Mouse (Mus musculus) neural tube, embryonic 11.5 days (tissue): ENCODE data around the gene Zeb2. TPM values are rescaled to one million over a fixed set of nuclear protein-coding genes. Genes with fewer than 3 reads are reported as not detected.

ENCODE experiments used
- ATAC-seq: fragments of 200-750 bp; cut with Nextera tagmentation; 2 replicates; pipeline ENCODE4 v1.8.0; 2017; ENCODE audit warnings: moderate number of reproducible peaks, mild to moderate bottlenecking, moderate TSS enrichment, moderate library complexity; ENCODE audit not compliant: insufficient read depth, low FRiP score, low TSS enrichment
- DNase-seq: peaks from one replicate; pipeline ENCODE4 v3.0.0-alpha.2; 2015; ENCODE audit warnings: low spot score
- H3K27ac ChIP-seq: fragments of 300-500 bp; sonication (generic); 2 replicates; pipeline ENCODE4 v1.5.1; 2014; ENCODE audit warnings: low read depth, mild to moderate bottlenecking, low read length
- H3K27me3 ChIP-seq: fragments of 300-500 bp; sonication (generic); 2 replicates; pipeline ENCODE4 v1.6.1; 2014; ENCODE audit warnings: mild to moderate bottlenecking, low read length, mixed read lengths; ENCODE audit not compliant: control insufficient read depth, insufficient read depth
- H3K36me3 ChIP-seq: fragments of 300-500 bp; sonication (generic); 2 replicates; pipeline ENCODE4 v1.6.1; 2014; ENCODE audit warnings: mild to moderate bottlenecking, low read length, moderate library complexity, mixed read lengths; ENCODE audit not compliant: control insufficient read depth, insufficient read depth
- H3K4me1 ChIP-seq: fragments of 300-500 bp; sonication (generic); 2 replicates; pipeline ENCODE4 v1.6.1; 2014; ENCODE audit warnings: low read length, mixed read lengths; ENCODE audit not compliant: control insufficient read depth, insufficient read depth
- H3K4me2 ChIP-seq: fragments of 300-500 bp; sonication (generic); 2 replicates; pipeline ENCODE4 v1.6.1; 2014; ENCODE audit warnings: low read depth, mild to moderate bottlenecking, moderate library complexity
- H3K4me3 ChIP-seq: fragments of 300-500 bp; sonication (generic); 2 replicates; pipeline ENCODE4 v1.5.1; 2014; ENCODE audit warnings: low read depth, low read length
- H3K9ac ChIP-seq: fragments of 300-500 bp; sonication (generic); 2 replicates; pipeline ENCODE4 v1.6.1; 2014; ENCODE audit warnings: mild to moderate bottlenecking, low read length
- H3K9me3 ChIP-seq: fragments of 300-500 bp; sonication (generic); 2 replicates; pipeline ENCODE4 v1.6.1; 2016; ENCODE audit warnings: low read length; ENCODE audit not compliant: control insufficient read depth
- WGBS: fragments of 180-500 bp; shearing (Covaris S2); extraction: QIAGEN DNeasy Blood & Tissue Kit; methylation state at CpG from one replicate; pipeline ENCODE4 v1.1.7; 2014; 5-methylcytosine and 5-hydroxymethylcytosine counted together
- polyA plus RNA-seq: library from polyadenylated mRNA; unstranded; fragments of >200 nt; fragmentation: Nextera tagmentation; extraction: Ambion mirVana; gene quantifications from 2 replicates; pipeline ENCODE4 v1.2.1, GENCODE M21; 2014

Zeb2 gene
- polyA plus RNA-seq, 1 experiment from 2014 or later: 55.9 TPM

- no peak overlapping the region for H3K9ac ChIP-seq
- H3K4me3 ChIP-seq: no peak overlapping the region
- H3K36me3 ChIP-seq: no peaks in the 10 kb centered on the region
- ATAC-seq (0 out of 2 replicates have a peak, but pooled peaks have one; percentile 27), DNase-seq (no peak)
- H3K27me3 ChIP-seq: no peaks in the 10 kb centered on the region
- no peaks in the 10 kb centered on the region for H3K9me3 ChIP-seq
- 0 out of 2 replicates have a peak overlapping the region, but pooled peaks have one; percentile 51 for H3K27ac ChIP-seq
- WGBS: 34% methylated on average over 10 of the region's 10 CpGs
- peaks cover 38% of the 10 kb centered on the region for H3K4me1 ChIP-seq
- no peak overlapping the region for H3K4me2 ChIP-seq
Measured at GRCm38 (mm10) chr2:45096638-45097247, 20.5 kb downstream of the Zeb2 start.

GRCm38 (mm10) chr2:45095825-45096224 lies 21.4 kb downstream of the Zeb2 start:
- Histone ChIP-seq H3K4me1 (peaks cover 36% of the 10 kb centered on the region), H3K27me3 (no peaks in the 10 kb centered on the region), H3K9me3 (no peaks in the 10 kb centered on the region), H3K36me3 (no peaks in the 10 kb centered on the region), H3K4me3 (no peak overlapping the region), H3K9ac (no peak overlapping the region), H3K27ac (no peak overlapping the region), H3K4me2 (no peak overlapping the region)
- 23% methylated on average over 9 of the region's 9 CpGs for WGBS
- ATAC-seq: peak; percentile 81
- no peak for DNase-seq

GRCm38 (mm10) chr2:45094371-45094967 lies 22.7 kb downstream of the Zeb2 start:
- 85% methylated on average over 2 of the region's 2 CpGs for WGBS
- H3K4me2 ChIP-seq: no peak overlapping the region
- H3K4me1 ChIP-seq: peaks cover 34% of the 10 kb centered on the region
- H3K9ac ChIP-seq: no peak overlapping the region
- DNase-seq (no peak), ATAC-seq (no peak)
- no peaks in the 10 kb centered on the region for H3K27me3 ChIP-seq
- H3K27ac ChIP-seq: no peak overlapping the region
- H3K36me3 ChIP-seq: no peaks in the 10 kb centered on the region
- H3K4me3 ChIP-seq: no peak overlapping the region
- H3K9me3 ChIP-seq: no peaks in the 10 kb centered on the region

- H3K4me2 ChIP-seq: no peak overlapping the region
- H3K4me3 ChIP-seq: no peak overlapping the region
- H3K36me3 ChIP-seq: no peaks in the 10 kb centered on the region
- ATAC-seq: no peak
- no peak for DNase-seq
- H3K4me1 ChIP-seq: peaks cover 35% of the 10 kb centered on the region
- H3K27ac ChIP-seq: no peak overlapping the region
- H3K9ac ChIP-seq: no peak overlapping the region
- H3K9me3 ChIP-seq: no peaks in the 10 kb centered on the region
- H3K27me3 ChIP-seq: no peaks in the 10 kb centered on the region
- WGBS: 90% methylated on average over 7 of the region's 7 CpGs
Measured at GRCm38 (mm10) chr2:45093479-45093878, 23.7 kb downstream of the Zeb2 start.

GRCm38 (mm10) chr2:45092654-45093053 lies 24.5 kb downstream of the Zeb2 start:
- Histone ChIP-seq H3K4me1 (peaks cover 32% of the 10 kb centered on the region), H3K4me3 (no peak overlapping the region), H3K9ac (no peak overlapping the region), H3K27ac (no peak overlapping the region), H3K9me3 (no peaks in the 10 kb centered on the region), H3K36me3 (no peaks in the 10 kb centered on the region), H3K4me2 (no peak overlapping the region), H3K27me3 (no peaks in the 10 kb centered on the region)
- ATAC-seq: no peak
- DNase-seq: no peak
- WGBS: 85% methylated on average over 5 of the region's 5 CpGs

- H3K4me1 ChIP-seq: peaks cover 22% of the 10 kb centered on the region
- no peak for ATAC-seq
Measured at GRCm38 (mm10) chr2:45090529-45091297, 26.5 kb downstream of the Zeb2 start.

GRCm38 (mm10) chr2:45089251-45089530 lies 28.0 kb downstream of the Zeb2 start:
- H3K9me3 ChIP-seq: no peaks in the 10 kb centered on the region
- no peaks in the 10 kb centered on the region for H3K36me3 ChIP-seq
- no peak for ATAC-seq
- H3K27me3 ChIP-seq: no peaks in the 10 kb centered on the region
- no peak overlapping the region for H3K4me3 ChIP-seq
- H3K4me1 ChIP-seq: peaks cover 20% of the 10 kb centered on the region
- 0 out of 2 replicates have a peak overlapping the region, but pooled peaks have one; percentile 6 for H3K27ac ChIP-seq
- H3K9ac ChIP-seq: no peak overlapping the region
- H3K4me2 ChIP-seq: no peak overlapping the region
- 66% methylated on average over 3 of the region's 3 CpGs for WGBS
- DNase-seq: no peak

More at GRCm38 (mm10) chr2:45090529-45091297, 26.5 kb downstream of the Zeb2 start:
- Histone ChIP-seq H3K36me3 (no peaks in the 10 kb centered on the region), H3K4me3 (no peak overlapping the region), H3K9ac (no peak overlapping the region), H3K27me3 (no peaks in the 10 kb centered on the region), H3K4me2 (no peak overlapping the region), H3K9me3 (no peaks in the 10 kb centered on the region), H3K27ac (no peak overlapping the region)
- DNase-seq: no peak
- 91% methylated on average over 8 of the region's 8 CpGs for WGBS

GRCm38 (mm10) chr2:45088435-45089250 lies 28.6 kb downstream of the Zeb2 start:
- H3K9ac ChIP-seq: no peak overlapping the region
- no peak overlapping the region for H3K4me3 ChIP-seq
- 0 out of 2 replicates have a peak, but pooled peaks have one; percentile 29 for ATAC-seq
- H3K27me3 ChIP-seq: no peaks in the 10 kb centered on the region
- peak overlapping the region; percentile 2; the same call in 1 of the 2 replicates for H3K27ac ChIP-seq
- no peak for DNase-seq
- H3K9me3 ChIP-seq: no peaks in the 10 kb centered on the region
- no peak overlapping the region for H3K4me2 ChIP-seq
- WGBS: 31% methylated on average over 15 of the region's 15 CpGs
- peaks cover 20% of the 10 kb centered on the region for H3K4me1 ChIP-seq
- no peaks in the 10 kb centered on the region for H3K36me3 ChIP-seq
